Mouse (Mus musculus): ENCODE data around the gene Gm21293. TPM values are rescaled to one million over a fixed set of nuclear protein-coding genes. Genes with fewer than 3 reads are reported as not detected.
"Not testable (repeated sequence)": the region's sequence is repeated elsewhere in the genome, so short reads cannot be mapped to it uniquely, and the experiment has no call there.

Gene Gm21293
- not detected in 2 replicates for polyA plus RNA-seq (2014; fragmentation: Nextera tagmentation; extraction: Ambion mirVana)

DNA sequence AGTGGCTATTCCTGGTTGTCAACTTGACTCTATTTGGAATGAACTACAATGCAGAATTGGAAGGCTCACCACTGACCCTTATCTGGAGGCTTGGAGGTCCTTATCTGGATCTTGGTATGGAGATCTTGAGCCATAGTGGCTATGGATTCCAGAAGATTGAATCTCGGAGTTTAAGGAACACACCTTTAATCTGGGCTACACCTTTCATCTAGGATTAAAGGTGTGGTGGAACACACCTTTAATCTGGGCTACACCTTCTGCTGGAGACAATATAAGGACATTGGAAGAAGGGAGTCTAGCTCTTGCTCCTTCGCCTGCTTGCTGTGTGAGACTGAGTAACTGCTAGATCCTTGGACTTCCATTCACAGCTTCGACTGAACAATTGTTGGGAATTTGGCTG lies at the start of gene Gm21293:
Gm21293 (plus strand) TSS at position 301 of the 400 bp plus-strand sequence.
- not testable (repeated sequence) for ATAC-seq (ENCODE audit: insufficient read depth, low FRiP score, low TSS enrichment); H3K9me3 ChIP-seq (ENCODE audit: control insufficient read depth, low read length); H3K9ac ChIP-seq (ENCODE audit: low read length)

DNA sequence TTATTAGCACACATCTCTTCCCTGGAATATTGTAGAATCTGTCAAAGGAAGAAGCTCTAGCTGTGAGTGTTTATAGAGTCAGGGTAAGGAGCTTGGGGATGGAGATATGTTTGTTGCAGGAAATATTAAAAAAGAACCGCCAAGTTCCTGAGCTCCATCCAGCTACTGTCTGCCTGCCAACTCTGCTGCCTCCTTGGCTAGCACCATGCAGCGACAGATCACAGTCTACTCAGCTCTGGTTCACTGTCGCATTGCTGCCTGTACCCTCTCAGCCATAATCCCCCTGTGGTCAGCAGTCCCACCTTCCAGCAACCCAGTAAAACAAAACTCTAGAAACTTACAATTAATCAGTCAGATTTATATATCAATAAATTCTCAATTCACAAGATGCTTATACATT lies 32.7 kb upstream of the Gm21293 start:
- Histone ChIP-seq H3K9me3 (ENCODE audit: control insufficient read depth, low read length) (no peaks in the 10 kb centered on the region), H3K4me1 (ENCODE audit: control insufficient read depth, insufficient read depth, low read length) (no peaks in the 10 kb centered on the region), H3K4me3 (ENCODE audit: low read depth, low read length) (no peak overlapping the region), H3K4me2 (ENCODE audit: low read depth) (no peak overlapping the region), H3K9ac (ENCODE audit: low read length) (no peak overlapping the region), H3K27me3 (ENCODE audit: control insufficient read depth, insufficient read depth, low read length) (no peaks in the 10 kb centered on the region), H3K36me3 (ENCODE audit: control insufficient read depth, insufficient read depth, low read length) (no peaks in the 10 kb centered on the region), H3K27ac (ENCODE audit: low read depth, low read length) (no peak overlapping the region)
- no peak for DNase-seq (ENCODE audit: low spot score)
- WGBS, result 72% methylated on average over 3 of the region's 3 CpGs
- ATAC-seq (ENCODE audit: insufficient read depth, low FRiP score, low TSS enrichment), result no peak

More for the DNA sequence above, at the start of gene Gm21293:
- not testable (repeated sequence) for H3K36me3 ChIP-seq (ENCODE audit: control insufficient read depth, insufficient read depth, low read length); H3K4me2 ChIP-seq (ENCODE audit: low read depth); DNase-seq (ENCODE audit: low spot score); H3K27ac ChIP-seq (ENCODE audit: low read depth, low read length); H3K4me3 ChIP-seq (ENCODE audit: low read depth, low read length); H3K27me3 ChIP-seq (ENCODE audit: control insufficient read depth, insufficient read depth, low read length); H3K4me1 ChIP-seq (ENCODE audit: control insufficient read depth, insufficient read depth, low read length)
- WGBS, result no CpG with 5 or more reads among the region's 3 CpGs

DNA sequence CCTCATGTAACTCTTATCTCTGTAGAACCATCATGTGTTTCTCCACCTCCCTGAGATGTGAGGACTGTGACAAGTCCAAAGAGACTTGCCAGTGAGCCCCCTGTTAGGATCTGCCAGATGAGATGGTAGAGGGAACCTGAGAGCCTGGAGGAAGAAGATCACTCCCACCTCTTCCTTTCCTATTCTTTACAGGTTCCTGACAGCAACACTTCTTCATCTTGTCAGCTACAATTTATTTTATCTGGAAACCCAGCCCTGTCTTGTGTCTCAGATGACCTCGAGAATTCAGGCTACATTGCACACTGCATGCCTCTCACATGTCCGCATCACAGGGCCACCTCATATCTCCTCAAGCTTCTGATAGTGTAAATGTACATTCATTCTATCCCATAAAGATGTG lies 24.5 kb upstream of the Gm21293 start:
- WGBS, result 73% methylated on average over 2 of the region's 2 CpGs
- H3K4me3 ChIP-seq (ENCODE audit: low read depth, low read length), result no peak overlapping the region
- DNase-seq (ENCODE audit: low spot score) (no peak), ATAC-seq (ENCODE audit: insufficient read depth, low FRiP score, low TSS enrichment) (no peak)
- H3K36me3 ChIP-seq (ENCODE audit: control insufficient read depth, insufficient read depth, low read length), result no peaks in the 10 kb centered on the region
- H3K27me3 ChIP-seq (ENCODE audit: control insufficient read depth, insufficient read depth, low read length), result no peaks in the 10 kb centered on the region
- no peak overlapping the region for H3K27ac ChIP-seq (ENCODE audit: low read depth, low read length)
- no peak overlapping the region for H3K9ac ChIP-seq (ENCODE audit: low read length)
- H3K9me3 ChIP-seq (ENCODE audit: control insufficient read depth, low read length), result no peaks in the 10 kb centered on the region
- no peak overlapping the region for H3K4me2 ChIP-seq (ENCODE audit: low read depth)
- H3K4me1 ChIP-seq (ENCODE audit: control insufficient read depth, insufficient read depth, low read length), result no peaks in the 10 kb centered on the region

DNA sequence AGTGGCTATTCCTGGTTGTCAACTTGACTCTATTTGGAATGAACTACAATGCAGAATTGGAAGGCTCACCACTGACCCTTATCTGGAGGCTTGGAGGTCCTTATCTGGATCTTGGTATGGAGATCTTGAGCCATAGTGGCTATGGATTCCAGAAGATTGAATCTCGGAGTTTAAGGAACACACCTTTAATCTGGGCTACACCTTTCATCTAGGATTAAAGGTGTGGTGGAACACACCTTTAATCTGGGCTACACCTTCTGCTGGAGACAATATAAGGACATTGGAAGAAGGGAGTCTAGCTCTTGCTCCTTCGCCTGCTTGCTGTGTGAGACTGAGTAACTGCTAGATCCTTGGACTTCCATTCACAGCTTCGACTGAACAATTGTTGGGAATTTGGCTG lies 8.4 kb downstream of the Gm21293 start, which contains the start of gene Gm6763:
Gm6763 (plus strand) TSS at position 301 of the 400 bp plus-strand sequence.
- not testable (repeated sequence) for DNase-seq (ENCODE audit: low spot score); H3K4me3 ChIP-seq (ENCODE audit: low read depth, low read length); H3K27me3 ChIP-seq (ENCODE audit: control insufficient read depth, insufficient read depth, low read length); H3K27ac ChIP-seq (ENCODE audit: low read depth, low read length); H3K9ac ChIP-seq (ENCODE audit: low read length); H3K4me1 ChIP-seq (ENCODE audit: control insufficient read depth, insufficient read depth, low read length); H3K36me3 ChIP-seq (ENCODE audit: control insufficient read depth, insufficient read depth, low read length); H3K9me3 ChIP-seq (ENCODE audit: control insufficient read depth, low read length); ATAC-seq (ENCODE audit: insufficient read depth, low FRiP score, low TSS enrichment); H3K4me2 ChIP-seq (ENCODE audit: low read depth)
- no CpG with 5 or more reads among the region's 3 CpGs for WGBS

DNA sequence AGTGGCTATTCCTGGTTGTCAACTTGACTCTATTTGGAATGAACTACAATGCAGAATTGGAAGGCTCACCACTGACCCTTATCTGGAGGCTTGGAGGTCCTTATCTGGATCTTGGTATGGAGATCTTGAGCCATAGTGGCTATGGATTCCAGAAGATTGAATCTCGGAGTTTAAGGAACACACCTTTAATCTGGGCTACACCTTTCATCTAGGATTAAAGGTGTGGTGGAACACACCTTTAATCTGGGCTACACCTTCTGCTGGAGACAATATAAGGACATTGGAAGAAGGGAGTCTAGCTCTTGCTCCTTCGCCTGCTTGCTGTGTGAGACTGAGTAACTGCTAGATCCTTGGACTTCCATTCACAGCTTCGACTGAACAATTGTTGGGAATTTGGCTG lies 16.9 kb downstream of the Gm21293 start, which contains the start of gene Gm8764:
Gm8764 (plus strand) TSS at position 301 of the 400 bp plus-strand sequence.
- DNase-seq (ENCODE audit: low spot score); H3K36me3 ChIP-seq (ENCODE audit: control insufficient read depth, insufficient read depth, low read length); H3K27ac ChIP-seq (ENCODE audit: low read depth, low read length); H3K4me1 ChIP-seq (ENCODE audit: control insufficient read depth, insufficient read depth, low read length); H3K27me3 ChIP-seq (ENCODE audit: control insufficient read depth, insufficient read depth, low read length); H3K9ac ChIP-seq (ENCODE audit: low read length); ATAC-seq (ENCODE audit: insufficient read depth, low FRiP score, low TSS enrichment); H3K9me3 ChIP-seq (ENCODE audit: control insufficient read depth, low read length); H3K4me2 ChIP-seq (ENCODE audit: low read depth); H3K4me3 ChIP-seq (ENCODE audit: low read depth, low read length): not testable (repeated sequence)
- WGBS, result no CpG with 5 or more reads among the region's 3 CpGs

DNA sequence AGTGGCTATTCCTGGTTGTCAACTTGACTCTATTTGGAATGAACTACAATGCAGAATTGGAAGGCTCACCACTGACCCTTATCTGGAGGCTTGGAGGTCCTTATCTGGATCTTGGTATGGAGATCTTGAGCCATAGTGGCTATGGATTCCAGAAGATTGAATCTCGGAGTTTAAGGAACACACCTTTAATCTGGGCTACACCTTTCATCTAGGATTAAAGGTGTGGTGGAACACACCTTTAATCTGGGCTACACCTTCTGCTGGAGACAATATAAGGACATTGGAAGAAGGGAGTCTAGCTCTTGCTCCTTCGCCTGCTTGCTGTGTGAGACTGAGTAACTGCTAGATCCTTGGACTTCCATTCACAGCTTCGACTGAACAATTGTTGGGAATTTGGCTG lies 25.4 kb downstream of the Gm21293 start, which contains the start of gene Gm21304:
Gm21304 (plus strand) TSS at position 301 of the 400 bp plus-strand sequence.
- DNase-seq (ENCODE audit: low spot score); H3K27me3 ChIP-seq (ENCODE audit: control insufficient read depth, insufficient read depth, low read length); H3K4me3 ChIP-seq (ENCODE audit: low read depth, low read length); H3K9me3 ChIP-seq (ENCODE audit: control insufficient read depth, low read length); H3K36me3 ChIP-seq (ENCODE audit: control insufficient read depth, insufficient read depth, low read length); H3K27ac ChIP-seq (ENCODE audit: low read depth, low read length); H3K9ac ChIP-seq (ENCODE audit: low read length); H3K4me1 ChIP-seq (ENCODE audit: control insufficient read depth, insufficient read depth, low read length); H3K4me2 ChIP-seq (ENCODE audit: low read depth); ATAC-seq (ENCODE audit: insufficient read depth, low FRiP score, low TSS enrichment): not testable (repeated sequence)
- WGBS, result no CpG with 5 or more reads among the region's 3 CpGs

DNA sequence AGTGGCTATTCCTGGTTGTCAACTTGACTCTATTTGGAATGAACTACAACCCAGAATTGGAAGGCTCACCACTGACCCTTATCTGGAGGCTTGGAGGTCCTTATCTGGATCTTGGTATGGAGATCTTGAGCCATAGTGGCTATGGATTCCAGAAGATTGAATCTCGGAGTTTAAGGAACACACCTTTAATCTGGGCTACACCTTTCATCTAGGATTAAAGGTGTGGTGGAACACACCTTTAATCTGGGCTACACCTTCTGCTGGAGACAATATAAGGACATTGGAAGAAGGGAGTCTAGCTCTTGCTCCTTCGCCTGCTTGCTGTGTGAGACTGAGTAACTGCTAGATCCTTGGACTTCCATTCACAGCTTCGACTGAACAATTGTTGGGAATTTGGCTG lies 33.9 kb downstream of the Gm21293 start, which contains the start of gene Gm21312:
Gm21312 (plus strand) TSS at position 301 of the 400 bp plus-strand sequence.
- H3K36me3 ChIP-seq (ENCODE audit: control insufficient read depth, insufficient read depth, low read length); H3K9me3 ChIP-seq (ENCODE audit: control insufficient read depth, low read length); ATAC-seq (ENCODE audit: insufficient read depth, low FRiP score, low TSS enrichment); H3K4me3 ChIP-seq (ENCODE audit: low read depth, low read length); H3K27me3 ChIP-seq (ENCODE audit: control insufficient read depth, insufficient read depth, low read length); DNase-seq (ENCODE audit: low spot score); H3K9ac ChIP-seq (ENCODE audit: low read length); H3K4me1 ChIP-seq (ENCODE audit: control insufficient read depth, insufficient read depth, low read length); H3K27ac ChIP-seq (ENCODE audit: low read depth, low read length); H3K4me2 ChIP-seq (ENCODE audit: low read depth): not testable (repeated sequence)
- no CpG with 5 or more reads among the region's 3 CpGs for WGBS

DNA sequence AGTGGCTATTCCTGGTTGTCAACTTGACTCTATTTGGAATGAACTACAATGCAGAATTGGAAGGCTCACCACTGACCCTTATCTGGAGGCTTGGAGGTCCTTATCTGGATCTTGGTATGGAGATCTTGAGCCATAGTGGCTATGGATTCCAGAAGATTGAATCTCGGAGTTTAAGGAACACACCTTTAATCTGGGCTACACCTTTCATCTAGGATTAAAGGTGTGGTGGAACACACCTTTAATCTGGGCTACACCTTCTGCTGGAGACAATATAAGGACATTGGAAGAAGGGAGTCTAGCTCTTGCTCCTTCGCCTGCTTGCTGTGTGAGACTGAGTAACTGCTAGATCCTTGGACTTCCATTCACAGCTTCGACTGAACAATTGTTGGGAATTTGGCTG lies 42.4 kb downstream of the Gm21293 start, which contains the start of gene Gm20765:
Gm20765 (plus strand) TSS at position 301 of the 400 bp plus-strand sequence.
- H3K36me3 ChIP-seq (ENCODE audit: control insufficient read depth, insufficient read depth, low read length); H3K4me2 ChIP-seq (ENCODE audit: low read depth); H3K4me3 ChIP-seq (ENCODE audit: low read depth, low read length); H3K9ac ChIP-seq (ENCODE audit: low read length); H3K9me3 ChIP-seq (ENCODE audit: control insufficient read depth, low read length); H3K27me3 ChIP-seq (ENCODE audit: control insufficient read depth, insufficient read depth, low read length); H3K27ac ChIP-seq (ENCODE audit: low read depth, low read length); H3K4me1 ChIP-seq (ENCODE audit: control insufficient read depth, insufficient read depth, low read length); DNase-seq (ENCODE audit: low spot score); ATAC-seq (ENCODE audit: insufficient read depth, low FRiP score, low TSS enrichment): not testable (repeated sequence)
- no CpG with 5 or more reads among the region's 3 CpGs for WGBS

DNA sequence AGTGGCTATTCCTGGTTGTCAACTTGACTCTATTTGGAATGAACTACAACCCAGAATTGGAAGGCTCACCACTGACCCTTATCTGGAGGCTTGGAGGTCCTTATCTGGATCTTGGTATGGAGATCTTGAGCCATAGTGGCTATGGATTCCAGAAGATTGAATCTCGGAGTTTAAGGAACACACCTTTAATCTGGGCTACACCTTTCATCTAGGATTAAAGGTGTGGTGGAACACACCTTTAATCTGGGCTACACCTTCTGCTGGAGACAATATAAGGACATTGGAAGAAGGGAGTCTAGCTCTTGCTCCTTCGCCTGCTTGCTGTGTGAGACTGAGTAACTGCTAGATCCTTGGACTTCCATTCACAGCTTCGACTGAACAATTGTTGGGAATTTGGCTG lies 51.0 kb downstream of the Gm21293 start, which contains the start of gene Gm4340:
Gm4340 (plus strand) TSS at position 301 of the 400 bp plus-strand sequence.
- not testable (repeated sequence) for DNase-seq (ENCODE audit: low spot score); H3K4me1 ChIP-seq (ENCODE audit: control insufficient read depth, insufficient read depth, low read length); H3K36me3 ChIP-seq (ENCODE audit: control insufficient read depth, insufficient read depth, low read length); H3K9me3 ChIP-seq (ENCODE audit: control insufficient read depth, low read length); H3K27ac ChIP-seq (ENCODE audit: low read depth, low read length); H3K9ac ChIP-seq (ENCODE audit: low read length); ATAC-seq (ENCODE audit: insufficient read depth, low FRiP score, low TSS enrichment); H3K27me3 ChIP-seq (ENCODE audit: control insufficient read depth, insufficient read depth, low read length); H3K4me2 ChIP-seq (ENCODE audit: low read depth); H3K4me3 ChIP-seq (ENCODE audit: low read depth, low read length)
- no CpG with 5 or more reads among the region's 3 CpGs for WGBS

Data from neural tube, embryonic 11.5 days (tissue).